Mouse (Mus musculus) lung, embryonic 14.5 days (tissue): ENCODE measurements around the gene Rbm14. TPM values are rescaled to one million over a fixed set of nuclear protein-coding genes. Genes with fewer than 3 reads are reported as not detected.

Source experiments
- ATAC-seq: fragments of 200-750 bp; cut with Nextera tagmentation; 2 replicates; pipeline ENCODE4 v1.8.0; 2017; ENCODE audit warnings: mild to moderate bottlenecking, moderate TSS enrichment, moderate library complexity; ENCODE audit not compliant: insufficient read depth
- DNase-seq: peaks from one replicate; pipeline ENCODE4 v3.0.0-alpha.2; 2015
- H3K27ac ChIP-seq: fragments of 300-500 bp; sonication (generic); 2 replicates; pipeline ENCODE4 v1.5.1; 2014; ENCODE audit warnings: low read depth, mild to moderate bottlenecking, moderate library complexity
- H3K27me3 ChIP-seq: fragments of 300-500 bp; sonication (generic); 2 replicates; pipeline ENCODE4 v1.6.1; 2014; ENCODE audit warnings: low read length, control low read depth; ENCODE audit not compliant: insufficient read depth
- H3K36me3 ChIP-seq: fragments of 300-500 bp; sonication (generic); 2 replicates; pipeline ENCODE4 v1.6.1; 2014; ENCODE audit warnings: control low read depth; ENCODE audit not compliant: insufficient read depth
- H3K4me1 ChIP-seq: fragments of 300-500 bp; sonication (generic); 2 replicates; pipeline ENCODE4 v1.6.1; 2014; ENCODE audit warnings: antibody characterized with exemption, control low read depth; ENCODE audit not compliant: insufficient read depth
- H3K4me2 ChIP-seq: fragments of 300-500 bp; sonication (generic); 2 replicates; pipeline ENCODE4 v1.6.1; 2014; ENCODE audit warnings: mild to moderate bottlenecking
- H3K4me3 ChIP-seq: fragments of 300-500 bp; sonication (generic); 2 replicates; pipeline ENCODE4 v1.5.1; 2014; ENCODE audit warnings: low read depth, low read length
- H3K9ac ChIP-seq: fragments of 300-500 bp; sonication (generic); 2 replicates; pipeline ENCODE4 v1.6.1; 2014
- H3K9me3 ChIP-seq: fragments of 300-500 bp; sonication (generic); 2 replicates; pipeline ENCODE4 v1.6.1; 2016; ENCODE audit warnings: low read depth, low read length, control low read depth
- CTCF ChIP-seq: IDR thresholded peaks from 2 replicates; pipeline ENCODE4 v1.5.1; 2016; ENCODE audit warnings: antibody characterized with exemption, low read depth
- WGBS: fragments of 180-500 bp; shearing (Covaris S2); extraction: QIAGEN DNeasy Blood & Tissue Kit; methylation state at CpG from one replicate; pipeline ENCODE4 v1.1.7; 2014; 5-methylcytosine and 5-hydroxymethylcytosine counted together
- polyA plus RNA-seq: library from polyadenylated mRNA; unstranded; fragments of >200 nt; fragmentation: Nextera tagmentation; extraction: Ambion mirVana; gene quantifications from 2 replicates; pipeline ENCODE4 v1.2.1, GENCODE M21; 2014

Gene Rbm14
- polyA plus RNA-seq, 1 experiment from 2014 or later, result 101 TPM

DNA sequence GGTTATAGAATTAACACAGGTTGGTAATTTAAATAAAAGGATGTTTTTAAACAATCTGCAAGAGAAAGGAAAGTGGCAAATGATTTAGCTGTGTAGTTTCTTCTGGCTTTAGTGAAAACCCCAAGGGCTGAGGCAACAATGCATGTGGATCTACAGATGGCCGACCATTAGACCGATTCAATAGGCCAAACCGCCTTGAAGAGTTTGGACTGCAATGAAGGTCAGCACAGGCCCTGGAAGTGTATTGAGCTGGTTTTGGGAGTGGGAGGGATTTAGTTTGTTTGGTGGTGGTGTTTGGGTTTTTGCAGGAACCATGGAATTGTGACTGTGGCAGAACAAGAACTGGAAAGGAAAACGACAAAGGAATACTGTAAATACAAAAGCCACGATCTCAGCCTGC is 12.4 kb downstream of the Rbm14 start:
- Histone ChIP-seq H3K4me2 (no peak overlapping the region), H3K9me3 (no peaks in the 10 kb centered on the region), H3K4me1 (peaks cover 2% of the 10 kb centered on the region), H3K9ac (no peak overlapping the region), H3K36me3 (peaks cover 65% of the 10 kb centered on the region), H3K4me3 (no peak overlapping the region), H3K27ac (no peak overlapping the region), H3K27me3 (no peaks in the 10 kb centered on the region)
- no peak for ATAC-seq
- 93% methylated on average over 5 of the region's 5 CpGs for WGBS
- TF ChIP-seq CTCF, result no peak
- DNase-seq, result no peak

DNA sequence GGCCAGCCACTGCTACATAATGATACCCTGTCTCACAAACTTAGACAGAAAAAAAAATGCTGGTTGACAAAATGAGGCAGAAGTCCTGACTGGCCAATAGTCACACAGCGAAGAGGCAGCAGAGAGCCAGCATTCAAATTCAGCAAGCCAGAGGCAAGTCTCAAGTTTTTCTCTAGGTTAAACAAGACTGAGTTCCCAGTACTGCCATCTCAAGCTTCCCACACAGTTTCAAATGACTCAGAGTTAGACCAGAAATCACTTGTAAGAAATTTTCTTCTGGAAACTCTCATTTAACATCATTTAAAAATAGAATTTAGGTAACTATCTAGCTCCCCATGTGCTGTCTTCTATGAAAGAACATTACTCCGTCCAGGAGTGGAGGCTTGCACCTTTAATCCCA is 13.6 kb downstream of the Rbm14 start:
- Histone ChIP-seq H3K4me3 (no peak overlapping the region), H3K4me1 (peaks cover 2% of the 10 kb centered on the region; the same call in 1 of the 2 replicates), H3K36me3 (peaks cover 53% of the 10 kb centered on the region), H3K9ac (no peak overlapping the region), H3K9me3 (no peaks in the 10 kb centered on the region), H3K27me3 (no peaks in the 10 kb centered on the region), H3K27ac (no peak overlapping the region), H3K4me2 (no peak overlapping the region)
- no peak for DNase-seq
- ATAC-seq, result no peak
- 92% methylated on average over 2 of the region's 2 CpGs for WGBS
- TF ChIP-seq CTCF, result no peak

DNA sequence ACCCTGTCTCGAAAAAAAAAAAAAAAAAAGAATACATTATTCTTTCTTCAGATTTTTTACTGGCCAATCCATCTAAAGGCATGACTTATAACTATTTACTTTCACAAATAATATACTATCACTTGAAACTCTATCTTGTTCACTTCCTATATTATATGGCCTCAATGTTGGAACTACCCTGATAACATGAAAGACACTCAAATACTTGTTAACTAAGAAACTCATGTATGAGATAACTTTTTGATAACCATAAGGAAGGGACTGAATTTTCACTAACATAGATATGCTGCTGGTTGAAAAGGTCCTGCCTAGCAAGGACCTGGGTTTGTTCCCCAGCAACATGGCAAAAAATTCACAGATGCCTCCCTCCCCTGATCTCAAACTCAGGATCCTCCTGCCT is 15.5 kb downstream of the Rbm14 start:
- ATAC-seq, result no peak

DNA sequence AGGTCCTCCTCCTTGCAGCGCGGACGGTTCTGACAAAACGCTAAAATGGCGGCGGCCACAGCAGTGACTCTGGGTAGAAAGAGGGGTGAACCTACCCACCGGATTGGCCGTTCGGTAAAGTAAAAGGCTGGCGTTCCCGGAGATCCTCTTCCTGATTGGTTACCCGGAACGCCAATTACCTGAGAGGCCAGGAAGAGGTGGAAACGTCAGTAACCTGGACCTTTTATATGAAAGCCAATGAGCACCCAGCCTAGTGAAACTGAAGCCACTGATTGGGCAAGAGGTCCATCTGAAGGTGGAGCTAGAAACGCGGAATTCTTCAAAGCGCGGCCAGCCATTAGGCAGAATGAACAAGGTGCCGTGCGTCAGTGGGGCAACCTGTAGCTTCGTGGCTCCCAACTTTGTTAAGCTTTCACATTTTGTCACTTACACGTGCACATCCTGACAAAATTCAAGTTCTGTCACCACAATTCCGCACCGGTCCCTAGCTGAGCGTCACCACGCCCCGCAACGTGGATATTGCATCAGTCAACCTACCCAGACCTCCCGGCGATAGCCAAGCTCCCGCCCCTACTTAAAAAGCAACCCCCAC is 17.5 kb downstream of the Rbm14 start, which contains the start of gene Rbm4:
Rbm4 (minus strand) TSS at position 71 of the 592 bp plus-strand sequence.
- Histone ChIP-seq H3K9ac (peak within 1 kb of the TSS; percentile 80), H3K27me3 (no peaks in the 10 kb centered on the region), H3K4me1 (peaks cover 12% of the 10 kb centered on the region; the same call in 1 of the 2 replicates), H3K4me2 (peak within 1 kb of the TSS; percentile 62), H3K36me3 (peaks cover 47% of the 10 kb centered on the region), H3K9me3 (no peaks in the 10 kb centered on the region), H3K4me3 (peak within 1 kb of the TSS; percentile 67), H3K27ac (peak within 1 kb of the TSS; percentile 84; the same call in 1 of the 2 replicates)
- peak; percentile 98 for ATAC-seq
- DNase-seq, result peak; percentile 99
- WGBS, result under 1% methylated on average over 31 of the region's 31 CpGs
- no peak for TF ChIP-seq CTCF

More for the DNA sequence above, 15.5 kb downstream of the Rbm14 start:
- Histone ChIP-seq H3K4me2 (no peak overlapping the region), H3K27ac (no peak overlapping the region), H3K36me3 (peaks cover 47% of the 10 kb centered on the region), H3K4me3 (no peak overlapping the region), H3K9me3 (no peaks in the 10 kb centered on the region), H3K9ac (no peak overlapping the region), H3K4me1 (peaks cover 7% of the 10 kb centered on the region; the same call in 1 of the 2 replicates), H3K27me3 (no peaks in the 10 kb centered on the region)
- WGBS, result 57% methylated on average over 1 of the region's 1 CpGs
- DNase-seq, result no peak
- no peak for TF ChIP-seq CTCF

DNA sequence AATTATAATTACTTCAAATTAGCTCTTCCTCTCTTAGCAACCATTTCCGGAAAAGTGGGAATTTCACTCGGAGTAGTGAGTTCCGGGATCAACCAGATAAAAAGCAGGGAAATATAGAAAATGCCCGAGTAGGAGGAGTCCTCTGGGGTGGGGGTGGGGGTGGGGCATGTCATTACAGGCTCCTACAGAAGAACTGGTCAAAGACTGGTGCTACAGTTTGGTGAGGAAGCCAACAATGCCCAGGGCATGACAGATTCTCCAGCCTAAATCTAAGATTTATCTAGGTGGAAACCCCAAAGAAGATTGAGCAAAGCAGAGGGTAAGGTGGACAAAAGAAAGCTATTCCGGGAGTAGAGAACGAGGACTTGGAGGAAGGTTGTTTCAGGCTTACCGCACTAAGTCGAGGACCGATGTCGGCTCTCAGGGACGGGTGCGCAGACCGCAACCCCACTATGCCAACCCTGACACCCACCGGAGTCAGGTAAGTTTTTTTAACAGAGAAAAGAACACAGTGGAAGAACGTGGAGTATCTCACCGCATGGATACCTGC is 18.1 kb downstream of the Rbm14 start:
- Histone ChIP-seq H3K36me3 (peaks cover 46% of the 10 kb centered on the region), H3K9me3 (no peaks in the 10 kb centered on the region), H3K27me3 (no peaks in the 10 kb centered on the region), H3K4me3 (peak overlapping the region; percentile 67), H3K4me2 (peak overlapping the region; percentile 62), H3K27ac (peak overlapping the region; percentile 84; the same call in 1 of the 2 replicates), H3K4me1 (peaks cover 12% of the 10 kb centered on the region; the same call in 1 of the 2 replicates), H3K9ac (peak overlapping the region; percentile 80)
- under 1% methylated on average over 16 of the region's 16 CpGs for WGBS
- TF ChIP-seq CTCF, result no peak
- DNase-seq (no peak), ATAC-seq (peak; percentile 50)

DNA sequence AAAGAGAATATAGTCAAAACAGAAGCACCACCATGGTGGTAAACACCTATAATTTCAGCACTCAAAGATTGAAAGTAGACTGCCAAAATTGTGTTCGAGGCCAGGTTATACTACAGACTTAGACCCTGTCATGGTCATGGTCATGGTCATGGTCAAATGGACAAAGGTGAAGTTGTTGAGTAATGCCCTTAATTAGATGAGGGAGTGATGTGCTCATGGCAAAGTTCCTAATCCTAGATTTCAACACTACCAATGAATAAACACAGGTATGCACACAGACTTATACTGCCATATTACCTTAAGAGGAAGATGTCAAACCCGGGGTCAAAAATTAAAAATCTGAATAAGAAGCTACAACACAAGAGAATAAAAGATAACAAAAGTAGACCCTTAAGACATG is 25.1 kb downstream of the Rbm14 start:
- no peaks in the 10 kb centered on the region for H3K9me3 ChIP-seq

DNA sequence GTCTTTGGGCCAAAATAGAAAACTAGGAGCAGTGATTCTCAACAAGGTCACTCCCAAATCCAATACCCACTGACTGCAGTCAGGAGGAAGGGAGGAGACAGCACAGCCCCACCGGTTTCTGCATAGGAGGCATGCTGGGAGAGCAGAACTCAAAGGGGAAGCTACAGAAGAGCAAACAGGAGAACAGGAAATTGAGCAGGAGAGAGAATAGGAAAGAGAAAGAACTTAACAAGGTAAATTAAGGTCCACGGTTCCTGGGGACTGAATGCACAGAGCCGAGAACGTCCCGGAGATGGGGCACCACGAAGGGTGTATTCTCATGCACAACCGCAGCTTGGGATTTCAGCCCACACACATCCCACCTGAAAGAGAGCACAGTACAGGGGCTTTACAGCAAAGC is 26.2 kb downstream of the Rbm14 start:
- no peak overlapping the region for H3K9ac ChIP-seq
- WGBS, result 81% methylated on average over 7 of the region's 7 CpGs
- no peak overlapping the region for H3K27ac ChIP-seq
- no peak overlapping the region for H3K4me3 ChIP-seq
- no peak overlapping the region for H3K4me2 ChIP-seq
- H3K27me3 ChIP-seq, result no peaks in the 10 kb centered on the region
- DNase-seq (no peak), ATAC-seq (no peak)
- peaks cover 92% of the 10 kb centered on the region for H3K36me3 ChIP-seq
- TF ChIP-seq CTCF, result no peak
- no peaks in the 10 kb centered on the region for H3K9me3 ChIP-seq
- H3K4me1 ChIP-seq, result peaks cover 2% of the 10 kb centered on the region; the same call in 1 of the 2 replicates

More for the DNA sequence above, 25.1 kb downstream of the Rbm14 start:
- H3K36me3 ChIP-seq, result peaks cover 94% of the 10 kb centered on the region
- H3K4me2 ChIP-seq, result no peak overlapping the region
- H3K27me3 ChIP-seq, result no peaks in the 10 kb centered on the region
- H3K4me3 ChIP-seq, result no peak overlapping the region
- no peak for TF ChIP-seq CTCF
- ATAC-seq, result no peak
- no peak for DNase-seq
- no peak overlapping the region for H3K9ac ChIP-seq
- peaks cover 6% of the 10 kb centered on the region; the same call in 1 of the 2 replicates for H3K4me1 ChIP-seq
- H3K27ac ChIP-seq, result no peak overlapping the region
- 92% methylated on average over 2 of the region's 2 CpGs for WGBS
